Mouse (Mus musculus): ENCODE data around the gene Hist1h1c.
"Not testable (repeated sequence)": the region's sequence is repeated elsewhere in the genome, so short reads cannot be mapped to it uniquely, and the experiment has no call there.

The Hist1h1c gene

GRCm38 (mm10) chr13:23760972-23761864 is 22.6 kb downstream of the Hist1h1c start, which contains the start of gene Hist1h4a:
Gene Hist1h4a, minus strand, starts transcription at chr13:23761230.
- peak; percentile 98 for DNase-seq (ENCODE audit: low read depth, low spot score)

DNA sequence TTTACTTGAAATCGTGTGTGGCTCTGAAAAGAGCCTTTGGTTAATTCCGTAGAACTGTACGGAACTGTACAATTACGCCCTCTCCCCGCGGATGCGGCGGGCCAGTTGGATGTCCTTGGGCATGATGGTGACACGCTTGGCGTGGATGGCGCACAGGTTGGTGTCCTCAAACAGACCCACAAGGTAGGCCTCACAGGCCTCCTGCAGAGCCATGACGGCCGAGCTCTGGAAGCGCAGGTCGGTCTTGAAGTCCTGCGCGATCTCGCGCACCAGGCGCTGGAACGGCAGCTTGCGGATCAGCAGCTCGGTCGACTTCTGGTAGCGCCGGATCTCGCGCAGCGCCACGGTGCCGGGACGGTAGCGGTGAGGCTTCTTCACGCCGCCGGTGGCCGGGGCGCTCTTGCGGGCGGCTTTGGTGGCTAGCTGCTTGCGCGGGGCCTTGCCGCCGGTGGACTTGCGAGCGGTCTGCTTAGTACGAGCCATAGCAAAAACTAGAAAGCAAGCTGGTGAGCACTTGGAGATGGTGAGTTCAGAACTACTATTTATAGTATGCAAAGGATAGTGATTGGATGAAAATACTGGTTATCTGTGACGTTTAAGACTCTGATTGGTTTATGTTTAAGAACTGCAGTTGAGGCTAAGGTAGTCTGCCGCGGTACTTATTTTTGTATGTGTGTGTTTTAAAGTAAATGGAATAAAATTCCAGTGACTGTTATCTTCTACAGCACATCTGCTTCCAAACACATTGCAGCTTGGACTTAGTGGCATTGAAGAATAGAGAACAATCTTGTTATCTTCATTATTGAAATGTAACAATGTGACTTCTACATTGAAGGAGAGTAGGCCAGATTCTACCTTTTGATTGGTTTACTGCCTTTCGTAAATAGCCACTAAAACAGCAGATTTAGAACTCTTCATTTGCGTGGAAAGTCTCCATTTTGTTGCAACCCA is 23.5 kb downstream of the Hist1h1c start, which contains the start of gene Hist1h3a:
TSS of gene Hist1h3a (minus strand) at position 516 of the 951 bp plus-strand sequence.
- DNase-seq (ENCODE audit: low read depth, low spot score): peak; percentile 91

DNA sequence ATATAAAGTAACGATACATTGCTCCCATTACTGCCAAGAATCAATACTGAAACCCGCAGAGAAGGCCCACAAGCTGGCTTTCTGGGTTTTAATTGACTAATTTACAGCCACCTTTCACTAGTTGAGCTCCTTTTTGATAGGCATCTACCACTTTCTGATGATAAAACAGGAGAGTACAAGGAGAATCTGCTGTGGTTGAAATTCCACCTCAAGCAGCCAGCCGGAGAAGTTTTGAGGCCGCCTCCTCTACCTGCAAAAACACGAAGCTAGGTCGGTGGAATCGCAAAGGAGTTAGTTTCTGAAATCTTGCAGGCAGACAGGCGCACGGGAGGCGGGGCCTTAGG is 24.6 kb downstream of the Hist1h1c start:
- DNase-seq (ENCODE audit: low read depth, low spot score): no peak

DNA sequence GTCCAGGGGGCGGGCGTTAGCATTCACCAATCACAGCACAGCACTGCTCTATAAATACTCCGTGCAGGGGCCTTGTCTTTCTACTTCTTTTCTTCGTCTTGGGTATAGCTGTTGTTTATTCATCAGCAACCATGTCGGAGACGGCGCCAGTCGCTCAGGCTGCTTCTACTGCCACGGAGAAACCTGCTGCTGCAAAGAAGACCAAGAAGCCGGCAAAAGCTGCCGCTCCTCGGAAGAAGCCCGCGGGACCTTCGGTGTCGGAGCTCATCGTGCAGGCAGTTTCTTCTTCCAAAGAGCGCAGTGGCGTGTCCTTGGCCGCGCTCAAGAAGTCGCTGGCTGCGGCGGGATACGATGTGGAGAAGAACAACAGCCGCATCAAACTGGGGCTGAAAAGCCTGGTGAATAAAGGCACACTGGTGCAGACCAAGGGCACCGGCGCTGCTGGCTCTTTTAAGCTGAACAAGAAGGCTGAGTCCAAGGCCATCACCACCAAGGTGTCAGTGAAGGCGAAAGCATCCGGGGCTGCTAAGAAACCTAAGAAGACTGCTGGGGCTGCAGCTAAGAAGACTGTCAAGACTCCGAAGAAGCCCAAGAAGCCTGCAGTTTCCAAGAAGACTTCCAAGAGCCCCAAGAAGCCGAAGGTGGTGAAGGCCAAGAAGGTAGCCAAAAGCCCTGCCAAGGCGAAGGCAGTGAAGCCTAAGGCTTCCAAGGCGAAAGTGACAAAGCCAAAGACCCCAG is 25.1 kb downstream of the Hist1h1c start, which contains the start of gene Hist1h1a:
TSS of gene Hist1h1a (plus strand) at position 81 of the 738 bp plus-strand sequence.
- DNase-seq (ENCODE audit: low read depth, low spot score): peak; percentile 91

DNA sequence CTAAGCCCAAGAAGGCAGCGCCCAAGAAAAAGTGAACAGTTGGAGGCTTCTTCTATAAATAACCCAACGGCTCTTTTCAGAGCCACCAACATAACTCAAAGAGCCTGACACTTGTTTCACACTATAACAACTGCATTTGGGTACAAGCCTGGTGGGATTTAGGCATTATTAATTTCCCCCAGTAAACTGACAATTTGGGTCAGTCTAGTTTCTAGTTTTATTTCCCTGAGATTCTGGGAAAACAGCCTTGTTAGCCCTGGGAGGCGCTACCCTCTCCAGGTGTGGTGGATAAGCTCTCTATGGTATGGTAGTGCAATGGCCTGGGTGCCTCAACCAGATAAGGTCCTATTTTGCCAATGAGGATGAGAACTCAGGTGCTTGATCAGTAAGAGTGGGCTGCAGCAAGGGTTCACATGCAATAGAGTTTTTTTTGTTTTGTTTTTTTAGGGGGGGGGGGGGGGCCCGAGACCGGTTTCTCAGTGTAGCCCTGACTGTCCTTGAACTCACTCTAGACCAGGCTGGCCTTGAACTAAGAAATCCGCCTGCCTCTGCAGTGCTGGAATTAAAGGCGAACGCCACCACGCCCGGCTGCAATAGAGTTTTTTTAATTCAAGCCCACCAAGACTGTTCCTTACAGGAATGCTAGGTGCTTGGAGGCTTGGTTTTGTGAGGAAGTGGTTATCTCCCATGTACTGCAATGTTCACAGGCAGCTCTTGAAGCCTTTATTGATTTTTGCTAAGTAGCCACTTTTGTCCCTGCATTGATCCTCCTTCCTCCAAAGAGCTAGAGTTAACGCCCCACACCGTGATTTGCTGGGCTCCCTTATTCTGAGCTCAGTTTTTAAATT is 25.9 kb downstream of the Hist1h1c start:
- no peak for DNase-seq (ENCODE audit: low read depth, low spot score)

DNA sequence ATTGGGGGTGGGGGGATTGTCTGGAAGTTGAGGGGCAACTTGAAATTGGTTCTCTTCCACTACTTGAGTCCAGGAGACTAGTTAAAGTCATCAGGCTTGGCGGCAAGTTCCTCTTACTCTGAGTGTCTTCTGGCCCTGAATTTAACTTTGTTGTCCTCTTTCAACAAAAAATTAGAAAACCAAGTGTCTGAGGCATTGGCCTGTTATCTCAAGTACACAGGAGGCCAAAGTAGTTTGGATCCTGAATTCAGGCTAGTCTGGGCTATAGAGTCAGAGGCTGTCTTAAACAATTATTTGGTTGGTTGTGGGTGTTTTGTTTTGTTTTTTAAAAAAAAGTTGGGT is 26.5 kb downstream of the Hist1h1c start:
- DNase-seq (ENCODE audit: low read depth, low spot score): no peak

DNA sequence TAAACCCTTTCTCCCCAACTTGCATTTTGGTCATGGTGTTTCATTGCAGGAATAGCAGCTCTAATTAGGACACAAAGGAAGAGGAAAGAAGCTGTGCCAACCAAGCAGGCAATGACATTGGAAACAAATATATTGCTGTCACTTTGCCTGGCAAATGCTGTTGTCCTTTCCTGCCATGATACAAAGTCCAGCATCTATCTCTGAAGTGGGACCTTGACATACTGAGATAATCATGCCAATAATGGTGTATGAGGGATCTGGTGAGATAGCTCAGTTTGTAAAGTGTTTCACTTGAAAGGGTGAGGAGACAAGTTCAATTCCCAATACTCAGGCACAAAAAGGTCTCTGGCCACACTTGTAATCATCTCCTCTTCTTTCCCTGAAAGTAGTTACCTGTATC is 28.2 kb downstream of the Hist1h1c start:
- DNase-seq (ENCODE audit: low read depth, low spot score): no peak

DNA sequence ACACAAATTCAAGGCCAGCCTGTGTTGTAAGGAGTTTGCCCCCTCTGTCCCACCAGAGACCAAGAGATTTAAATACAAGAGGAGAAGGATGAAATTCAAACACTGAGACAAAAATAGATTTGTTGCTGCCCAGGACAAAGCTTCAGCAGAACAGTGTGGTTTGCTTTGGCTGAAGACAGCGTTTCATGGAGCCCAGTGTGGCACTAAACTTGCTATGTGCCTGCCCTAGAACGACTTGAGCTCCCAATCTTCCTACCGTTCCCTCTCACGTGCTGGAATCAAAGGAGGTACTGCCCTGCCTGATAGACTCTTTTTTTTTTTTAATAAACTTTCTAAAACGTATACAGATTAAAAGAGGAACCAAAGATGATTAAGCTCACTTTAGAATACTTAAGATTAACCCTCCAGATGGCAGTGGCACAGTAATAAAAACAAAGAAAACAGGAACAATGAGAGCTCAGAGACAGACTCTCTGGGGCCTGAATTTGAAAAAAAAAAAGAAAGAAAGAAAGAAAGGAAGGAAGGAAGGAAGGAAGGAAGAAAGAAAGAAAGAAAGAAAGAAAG is 30.3 kb downstream of the Hist1h1c start:
- no peak for DNase-seq (ENCODE audit: low read depth, low spot score)

DNA sequence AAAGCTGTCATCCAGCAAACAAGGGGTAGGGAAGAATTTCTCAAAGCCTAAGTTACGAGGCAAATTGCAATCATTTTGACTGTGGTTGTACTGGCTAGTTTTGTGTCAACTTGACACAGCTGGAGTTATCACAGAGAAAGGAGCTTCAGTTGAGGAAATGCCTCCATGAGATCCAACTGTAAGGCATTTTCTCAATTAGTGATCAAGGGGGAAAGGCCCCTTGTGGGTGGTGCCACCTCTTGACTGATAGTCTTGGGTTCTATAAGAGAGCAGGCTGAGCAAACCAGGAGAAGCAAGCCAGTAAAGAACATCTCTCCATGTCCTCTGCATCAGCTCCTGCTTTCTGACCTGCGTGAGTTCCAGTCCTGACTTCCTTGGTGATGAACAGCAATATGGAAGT is 31.0 kb downstream of the Hist1h1c start, which contains the start of gene Trim38:
TSS of gene Trim38 (plus strand) at position 301 of the 400 bp plus-strand sequence.
- not testable (repeated sequence) for DNase-seq (ENCODE audit: low read depth, low spot score)

DNA sequence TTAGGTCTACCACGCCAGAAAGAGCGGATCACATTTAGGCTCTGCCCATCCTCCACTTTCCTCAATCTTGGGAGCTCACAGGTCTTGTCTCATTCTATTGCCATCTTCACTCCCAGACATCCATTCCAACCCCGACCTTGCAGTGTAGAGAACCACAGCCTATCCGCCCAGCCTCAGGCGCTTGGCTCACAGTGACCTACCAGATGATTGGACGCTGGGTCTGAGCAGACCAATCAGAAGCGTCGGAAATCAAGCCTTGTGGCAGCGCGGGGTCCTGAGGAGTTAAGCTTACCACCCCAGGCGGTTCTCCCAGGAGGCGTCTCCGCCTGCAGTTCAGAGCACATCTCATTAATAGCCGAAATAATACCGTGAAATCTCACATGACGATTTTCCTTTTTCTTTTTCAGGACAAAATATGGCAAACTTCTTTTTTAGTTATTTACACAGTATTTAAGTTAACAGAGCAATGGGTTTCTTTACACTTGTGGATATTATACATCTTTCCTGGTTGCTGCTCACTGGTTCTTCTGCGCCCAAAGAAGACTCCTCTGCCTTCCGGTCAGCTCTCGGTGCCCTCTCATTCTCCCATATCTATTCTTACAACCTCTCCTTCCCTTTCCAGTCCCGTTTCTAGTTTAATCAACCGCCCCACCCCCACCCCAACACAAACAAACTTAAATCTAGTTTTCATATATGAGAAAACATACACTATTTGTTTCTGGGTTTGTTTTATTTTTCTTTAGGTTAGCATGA is 34.1 kb downstream of the Hist1h1c start:
- DNase-seq (ENCODE audit: low read depth, low spot score): no peak

GRCm38 (mm10) chr13:23778339-23778738 is 39.7 kb downstream of the Hist1h1c start:
- DNase-seq (ENCODE audit: low read depth, low spot score): no peak

DNA sequence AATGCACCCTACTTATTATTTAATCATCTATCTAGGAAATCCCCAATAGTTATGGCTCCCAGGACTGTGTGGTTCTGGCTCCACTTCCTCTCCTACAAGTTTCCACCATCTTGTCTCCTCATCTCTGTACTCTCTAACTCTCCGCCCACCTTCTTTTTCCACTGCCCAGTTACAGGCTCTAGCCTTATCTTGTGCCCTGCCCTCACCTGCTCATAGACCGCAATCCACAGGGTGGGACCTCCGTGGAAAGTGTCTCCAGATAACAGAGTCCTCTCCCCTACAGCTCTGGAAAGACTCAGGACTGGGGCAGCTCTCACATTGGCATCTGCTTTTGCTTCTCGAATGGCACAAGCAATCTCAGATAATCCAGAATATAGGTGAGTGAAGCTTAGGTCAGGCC is 40.4 kb downstream of the Hist1h1c start:
- no peak for DNase-seq (ENCODE audit: low read depth, low spot score)

All from CD4-positive helper T cell, adult 2 months (primary cell).